Mouse (Mus musculus) adipocyte (in vitro differentiated cells): ENCODE data around the gene Cracr2b.
A peak's percentile ranks its signal among the peaks of the same experiment; 100 is the strongest.

Experiments
- DNase-seq: peaks from one replicate; pipeline ENCODE4 v3.0.0-alpha.2; 2016; ENCODE audit warnings: low spot score

Cracr2b gene

DNA sequence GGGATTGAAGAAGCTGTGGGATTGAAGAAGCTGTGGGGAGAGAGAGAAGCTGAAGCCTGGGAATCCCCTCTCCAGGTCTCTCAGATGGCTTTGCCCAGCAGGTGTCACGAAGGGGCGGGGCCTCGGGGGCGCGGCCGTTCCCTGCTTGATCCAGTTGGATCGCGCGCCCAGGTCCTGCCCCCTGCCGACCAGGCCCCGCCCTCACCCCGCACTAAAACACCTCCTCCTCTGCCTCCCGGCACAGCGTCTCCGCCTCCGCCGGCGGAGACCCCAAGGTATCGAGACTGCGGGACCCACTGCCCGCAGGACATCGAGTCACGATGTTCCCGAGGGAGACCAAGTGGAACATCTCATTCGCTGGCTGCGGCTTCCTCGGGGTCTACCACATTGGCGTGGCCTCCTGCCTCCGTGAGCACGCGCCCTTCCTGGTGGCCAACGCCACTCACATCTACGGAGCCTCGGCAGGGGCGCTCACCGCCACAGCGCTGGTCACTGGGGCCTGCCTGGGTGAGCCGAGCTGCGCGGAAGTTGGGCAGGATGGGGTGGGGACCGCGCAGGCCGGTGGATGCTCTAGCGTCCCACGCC is 5.8 kb upstream of the Cracr2b start, which contains the start of gene Pnpla2:
TSS of gene Pnpla2 (plus strand) at position 232 of the 585 bp plus-strand sequence.
- peak; percentile 90 for DNase-seq

DNA sequence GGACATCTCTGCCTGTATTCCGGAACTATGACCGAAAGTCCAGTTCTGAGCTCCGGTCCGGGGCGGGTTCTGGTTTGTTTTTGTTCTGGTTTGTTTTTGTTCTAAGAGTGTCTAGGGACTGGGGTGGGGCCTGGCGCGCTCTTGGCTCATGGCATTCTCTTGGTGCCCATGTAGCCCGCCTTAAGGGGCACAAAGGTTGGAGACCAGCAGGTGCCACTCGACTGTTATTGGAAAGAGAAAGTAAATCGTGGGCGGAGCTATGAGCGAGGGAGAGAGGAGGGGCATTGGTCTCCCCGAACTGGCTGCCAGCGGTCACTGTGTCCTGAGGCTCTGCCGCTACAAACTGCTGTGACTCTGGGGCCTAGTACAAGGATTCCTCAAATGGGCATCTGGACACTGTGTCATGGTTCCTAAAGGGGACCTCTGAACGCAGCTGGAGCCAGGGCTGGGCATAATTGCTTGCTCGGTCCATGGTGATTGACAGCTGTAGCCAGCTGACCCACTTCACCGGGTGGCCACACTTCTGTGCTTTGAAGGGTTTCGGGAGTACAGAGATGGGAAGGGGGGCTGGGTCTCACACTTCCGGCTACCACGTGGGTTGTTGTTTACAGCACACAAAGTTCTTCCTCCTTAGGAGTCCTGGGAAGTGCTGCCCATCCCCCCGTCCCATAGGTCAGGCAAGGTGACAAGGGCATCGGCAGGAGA is 5.1 kb upstream of the Cracr2b start:
- DNase-seq, result peak; percentile 90

DNA sequence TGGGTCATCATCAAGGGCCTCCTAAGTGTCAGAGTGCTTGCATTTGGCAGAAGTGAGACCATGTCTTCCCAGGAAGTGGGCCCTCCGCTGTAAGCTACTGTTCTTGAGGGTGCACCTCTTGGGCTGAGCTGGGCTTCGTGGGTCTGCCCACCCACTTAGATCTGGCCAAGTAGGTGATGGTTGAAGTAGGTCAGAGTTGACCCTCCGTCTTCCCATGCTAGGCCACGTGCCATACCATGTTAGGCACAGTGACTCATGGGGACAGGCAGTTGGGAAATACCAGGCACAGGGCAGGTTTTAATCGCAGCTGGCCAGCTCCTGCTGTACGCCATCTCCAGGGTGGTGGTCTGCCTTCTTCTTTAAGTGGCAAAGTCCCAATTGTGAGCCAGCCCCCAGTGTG is 4.2 kb upstream of the Cracr2b start:
- peak; percentile 85 for DNase-seq

DNA sequence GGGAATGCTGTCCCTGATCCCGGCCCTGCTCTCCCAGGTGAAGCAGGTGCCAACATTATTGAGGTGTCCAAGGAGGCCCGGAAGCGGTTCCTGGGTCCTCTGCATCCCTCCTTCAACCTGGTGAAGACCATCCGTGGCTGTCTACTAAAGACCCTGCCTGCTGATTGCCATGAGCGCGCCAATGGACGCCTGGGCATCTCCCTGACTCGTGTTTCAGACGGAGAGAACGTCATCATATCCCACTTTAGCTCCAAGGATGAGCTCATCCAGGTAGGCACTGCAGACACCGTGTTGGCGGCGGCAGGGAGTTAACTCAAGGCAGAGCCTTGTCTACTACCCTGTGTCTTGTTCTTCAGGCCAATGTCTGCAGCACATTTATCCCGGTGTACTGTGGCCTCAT is 3.7 kb upstream of the Cracr2b start:
- DNase-seq, result peak; percentile 41

DNA sequence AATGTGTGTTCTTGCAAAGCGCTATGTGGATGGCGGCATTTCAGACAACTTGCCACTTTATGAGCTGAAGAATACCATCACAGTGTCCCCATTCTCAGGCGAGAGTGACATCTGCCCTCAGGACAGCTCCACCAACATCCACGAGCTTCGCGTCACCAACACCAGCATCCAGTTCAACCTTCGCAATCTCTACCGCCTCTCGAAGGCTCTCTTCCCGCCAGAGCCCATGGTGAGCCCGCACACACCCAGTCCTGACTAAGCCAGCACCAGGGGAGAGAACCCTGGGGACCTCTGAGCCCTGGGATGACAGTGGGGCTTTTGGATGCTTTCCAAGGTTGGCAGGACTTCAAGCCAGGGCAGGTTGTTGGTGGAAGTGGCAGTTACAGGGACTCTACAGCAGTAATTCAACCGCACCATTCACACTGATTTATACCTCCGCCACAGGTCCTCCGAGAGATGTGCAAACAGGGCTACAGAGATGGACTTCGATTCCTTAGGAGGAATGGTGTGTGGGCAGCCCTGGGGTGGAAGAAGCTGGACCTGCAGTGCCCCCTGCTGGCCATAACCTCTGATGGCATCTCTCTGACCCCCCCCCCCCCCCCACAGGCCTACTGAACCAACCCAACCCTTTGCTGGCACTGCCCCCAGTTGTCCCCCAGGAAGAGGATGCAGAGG is 2.8 kb upstream of the Cracr2b start:
- DNase-seq, result peak; percentile 66

DNA sequence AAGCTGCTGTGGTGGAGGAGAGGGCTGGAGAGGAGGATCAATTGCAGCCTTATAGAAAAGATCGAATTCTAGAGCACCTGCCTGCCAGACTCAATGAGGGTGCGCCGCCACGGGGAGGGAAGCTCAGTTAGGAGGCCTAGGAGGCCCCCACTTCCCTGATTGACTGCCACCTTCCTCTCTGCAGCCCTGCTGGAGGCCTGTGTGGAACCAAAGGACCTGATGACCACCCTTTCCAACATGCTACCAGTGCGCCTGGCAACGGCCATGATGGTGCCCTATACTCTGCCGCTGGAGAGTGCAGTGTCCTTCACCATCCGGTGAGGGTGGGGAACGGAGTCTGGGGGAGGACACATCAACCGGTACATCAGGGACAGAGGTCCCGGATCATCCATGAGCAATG is 2.2 kb upstream of the Cracr2b start:
- DNase-seq, result no peak

DNA sequence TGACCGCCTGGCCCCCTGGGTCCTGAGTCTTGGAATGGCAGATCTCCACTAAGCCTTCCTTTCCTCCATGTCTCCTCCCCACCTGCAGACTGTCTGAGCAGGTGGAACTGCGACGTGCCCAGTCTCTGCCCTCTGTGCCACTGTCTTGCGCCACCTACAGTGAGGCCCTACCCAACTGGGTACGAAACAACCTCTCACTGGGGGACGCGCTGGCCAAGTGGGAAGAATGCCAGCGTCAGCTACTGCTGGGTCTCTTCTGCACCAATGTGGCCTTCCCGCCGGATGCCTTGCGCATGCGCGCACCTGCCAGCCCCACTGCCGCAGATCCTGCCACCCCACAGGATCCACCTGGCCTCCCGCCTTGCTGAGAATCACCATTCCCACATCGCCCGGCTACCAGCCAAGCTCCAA is 1.6 kb upstream of the Cracr2b start:
- DNase-seq, result peak; percentile 37

DNA sequence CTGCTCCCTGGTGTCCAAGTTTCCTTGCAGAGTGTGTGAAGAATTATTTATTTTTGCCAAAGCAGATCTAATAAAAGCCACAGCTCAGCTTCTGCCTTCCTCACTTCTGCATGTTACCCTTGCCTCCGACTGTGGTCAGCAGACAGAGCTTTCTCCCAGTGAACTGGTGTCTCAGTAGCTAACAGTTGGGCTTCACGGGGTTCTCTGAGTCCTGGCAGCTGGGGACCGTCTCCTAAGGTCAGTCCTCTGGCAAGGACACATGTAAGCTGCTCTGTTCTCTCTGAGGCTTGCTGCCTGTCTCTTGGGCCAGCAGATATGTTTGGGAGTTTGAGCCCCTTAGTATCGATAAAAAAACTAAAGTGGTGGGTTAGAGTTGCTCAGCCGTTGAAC is 898 bp upstream of the Cracr2b start:
- DNase-seq, result no peak

DNA sequence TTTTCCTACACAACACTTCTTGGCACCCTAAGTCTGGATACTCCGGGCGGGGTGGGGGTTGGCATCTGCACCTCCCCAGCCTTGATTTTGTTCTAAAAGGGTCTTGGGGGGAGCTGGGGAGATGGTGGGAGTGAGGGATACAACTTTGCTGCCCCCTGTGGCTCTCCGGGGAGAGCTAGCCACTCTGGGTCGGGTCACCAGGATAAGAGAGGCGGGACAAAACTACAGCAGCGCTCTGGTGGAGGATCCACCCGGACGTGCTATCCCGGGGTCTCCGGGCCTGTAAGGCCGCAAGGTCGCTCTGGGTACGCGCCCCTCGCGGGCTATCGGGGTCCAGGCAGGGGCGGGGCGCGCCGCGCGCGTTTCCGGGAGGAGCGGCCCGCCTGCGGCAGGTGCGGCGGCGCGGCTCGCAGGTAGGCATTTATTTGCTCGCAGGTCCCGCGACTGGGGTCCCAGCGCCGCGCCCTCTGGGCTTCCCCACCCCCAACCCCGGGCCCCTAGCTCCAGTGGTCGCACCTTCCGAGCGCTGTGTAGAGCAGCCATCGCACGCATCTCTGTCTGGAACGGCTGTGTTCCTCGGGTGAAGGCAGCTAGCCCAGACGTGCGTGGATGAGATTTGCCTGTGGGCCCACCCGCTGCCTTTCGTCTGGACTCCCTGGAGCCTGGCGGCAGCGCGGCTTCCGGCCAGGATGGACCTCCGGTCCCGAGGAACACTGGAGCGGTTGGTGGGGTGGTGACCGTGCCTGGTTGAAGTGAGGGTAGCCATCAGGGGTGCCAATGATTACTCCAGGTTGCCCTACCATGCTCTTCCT is 833 bp downstream of the Cracr2b start:
- DNase-seq, result peak; percentile 51

DNA sequence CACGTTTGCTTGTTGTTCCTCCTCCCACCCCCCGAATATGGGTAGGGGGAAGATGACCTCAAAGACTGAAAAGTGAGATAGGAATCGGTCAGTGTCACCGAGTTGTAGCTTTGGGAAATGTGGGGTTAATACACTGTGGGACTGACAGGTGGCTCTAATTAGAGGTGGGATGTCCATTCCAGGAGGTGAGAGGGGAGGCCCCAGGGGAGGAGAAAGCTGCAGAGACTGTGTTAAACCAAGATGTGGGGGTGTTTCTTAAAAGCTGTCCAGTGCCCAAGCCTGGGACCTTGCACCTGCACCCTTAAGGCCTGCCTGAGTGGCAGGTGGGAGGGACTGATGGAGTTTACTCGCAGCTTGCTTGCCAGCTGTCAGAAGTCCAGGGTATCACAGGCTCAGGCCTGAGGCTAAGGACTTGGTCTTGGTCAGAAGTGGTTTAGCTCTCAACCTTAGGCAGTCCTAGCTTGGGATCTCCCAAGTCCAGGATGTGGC is 1.5 kb downstream of the Cracr2b start:
- peak; percentile 78 for DNase-seq

DNA sequence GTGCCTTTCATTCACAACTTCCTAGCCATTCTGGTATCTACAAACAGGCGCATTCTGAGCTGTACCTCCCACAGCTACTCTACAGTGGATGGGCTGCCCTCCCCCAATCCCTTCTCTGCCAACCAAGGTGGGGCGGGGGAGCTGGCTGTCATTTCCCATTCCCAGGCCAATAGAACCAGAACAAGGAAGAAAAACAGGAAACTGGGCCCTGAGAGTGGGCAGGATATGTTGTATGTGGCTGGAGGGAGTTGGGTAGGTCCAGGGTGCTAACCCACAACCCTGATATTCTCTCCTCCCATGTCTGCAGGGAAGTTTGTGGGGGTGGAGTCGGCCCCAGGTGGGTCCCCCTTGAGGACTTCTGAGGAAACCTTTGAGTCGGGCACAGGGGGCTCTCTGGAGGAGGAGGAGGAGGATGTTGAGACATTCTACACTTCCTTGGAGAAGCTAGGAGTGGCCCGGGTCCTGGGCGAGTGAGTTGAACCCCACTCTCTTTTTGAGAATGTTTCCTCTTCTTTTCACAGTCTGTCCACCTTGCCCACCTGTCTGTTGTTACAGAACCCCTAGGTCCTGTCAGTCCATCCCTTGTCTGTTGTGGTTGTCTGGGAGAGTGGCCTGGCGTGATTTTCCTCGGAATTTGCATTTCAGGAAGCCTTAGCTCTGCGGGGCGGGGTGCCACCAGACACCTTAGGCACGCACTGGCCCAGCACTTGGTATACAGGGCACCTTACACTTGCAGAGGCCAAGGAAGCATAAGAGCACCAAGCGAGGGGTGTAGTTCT is 3.1 kb downstream of the Cracr2b start:
- no peak for DNase-seq

DNA sequence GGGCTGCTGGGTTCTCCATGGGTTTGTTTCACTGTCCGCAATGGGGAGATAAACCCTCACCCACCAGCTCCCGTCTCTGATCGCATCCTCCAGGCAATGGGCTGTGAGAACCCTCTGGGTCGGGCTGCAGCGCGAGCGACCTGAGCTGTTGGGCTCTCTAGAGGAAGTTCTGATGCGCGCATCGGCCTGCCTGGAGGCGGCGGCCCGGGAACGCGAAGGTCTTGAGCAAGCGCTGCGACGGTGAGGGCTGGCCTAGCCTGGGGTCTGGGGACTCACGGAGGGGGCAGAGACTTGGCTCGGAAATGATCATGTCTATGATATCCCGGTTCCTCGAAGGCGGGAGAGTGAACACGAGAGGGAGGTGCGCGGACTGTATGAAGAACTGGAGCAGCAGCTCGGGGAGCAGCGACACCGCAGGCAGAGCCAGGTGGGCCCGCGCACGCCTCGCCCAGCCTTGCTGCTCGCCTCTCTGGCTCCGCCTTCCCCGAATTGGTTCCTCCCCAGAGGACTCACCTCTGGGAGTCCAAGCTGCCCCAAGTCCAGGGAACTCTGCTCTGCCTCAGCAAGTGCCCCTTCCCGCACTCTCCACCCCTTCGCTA is 3.8 kb downstream of the Cracr2b start:
- no peak for DNase-seq

DNA sequence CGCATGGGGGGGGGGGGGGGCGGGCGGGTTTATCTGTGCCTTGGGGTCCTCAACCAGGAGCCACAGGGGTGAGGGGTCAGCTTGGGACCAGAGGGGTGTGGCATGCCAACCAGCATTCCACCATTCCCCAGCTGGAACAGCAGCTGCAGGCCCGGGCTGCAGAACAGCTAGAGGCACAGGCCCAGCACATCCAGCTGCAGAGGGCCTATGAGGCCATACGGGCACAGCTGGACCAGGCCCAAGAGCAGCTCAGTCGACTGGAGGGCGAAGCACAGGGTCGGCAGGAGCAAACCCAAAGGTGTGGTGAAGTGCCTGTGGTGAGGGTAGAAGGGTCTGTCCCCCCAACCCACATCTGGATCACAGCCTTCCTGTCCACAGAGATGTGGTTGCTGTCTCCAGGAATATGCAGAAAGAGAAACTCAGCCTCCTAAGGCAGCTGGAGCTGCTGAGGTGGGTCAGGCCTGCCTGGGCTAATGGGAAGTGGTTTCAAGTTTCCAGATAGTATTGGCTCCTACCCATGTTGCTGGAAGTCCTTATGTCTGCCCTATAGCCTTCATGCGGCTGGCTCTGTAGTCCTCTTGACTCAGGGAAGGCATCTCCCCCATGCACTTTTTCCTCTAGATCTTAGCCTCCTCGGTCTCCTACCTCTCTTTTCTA is 4.6 kb downstream of the Cracr2b start:
- peak; percentile 56 for DNase-seq

DNA sequence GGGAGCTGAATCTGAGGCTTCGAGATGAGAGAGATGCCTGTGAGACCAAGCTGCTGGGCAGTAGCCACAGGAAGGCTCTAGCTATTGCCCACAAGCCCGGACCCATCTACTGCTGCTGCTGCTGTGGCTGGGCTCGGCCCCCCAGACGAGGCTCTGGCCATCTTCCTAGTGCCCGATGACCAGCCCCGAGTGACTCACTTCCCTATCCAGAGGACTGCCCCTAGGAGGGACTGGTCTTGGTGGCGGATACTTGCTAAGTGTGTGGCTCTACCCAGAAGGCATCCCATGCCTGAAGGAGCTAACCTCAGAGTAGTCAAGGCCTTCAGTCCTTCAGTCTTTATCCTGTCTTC is 5.1 kb downstream of the Cracr2b start:
- peak; percentile 63 for DNase-seq

DNA sequence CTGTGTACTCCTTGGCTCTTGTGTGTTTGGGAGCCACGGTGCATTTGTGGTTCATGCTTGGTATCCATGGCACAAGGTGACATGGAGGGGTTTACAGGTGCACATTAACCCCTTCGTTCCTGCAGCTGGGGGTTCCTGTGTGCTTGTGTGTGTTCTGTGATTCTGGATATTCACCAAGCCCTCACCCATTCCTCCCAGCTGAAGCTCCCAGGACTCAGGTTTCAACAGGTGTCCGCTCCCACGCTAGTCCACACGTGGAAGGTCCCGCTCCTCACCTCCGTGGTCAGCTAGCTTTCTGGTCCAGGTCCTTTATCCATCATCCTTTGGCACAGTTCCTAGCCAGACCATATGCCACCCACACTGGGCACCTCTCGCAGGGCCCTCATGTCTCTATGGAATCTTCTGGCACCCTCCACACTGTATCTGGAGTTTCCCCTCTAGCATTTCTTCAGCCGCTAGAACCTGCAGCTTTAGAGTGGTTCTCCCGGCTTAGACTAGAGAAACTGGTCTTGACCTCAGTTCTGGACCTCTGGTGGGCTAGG is 5.8 kb downstream of the Cracr2b start:
- DNase-seq, result no peak

DNA sequence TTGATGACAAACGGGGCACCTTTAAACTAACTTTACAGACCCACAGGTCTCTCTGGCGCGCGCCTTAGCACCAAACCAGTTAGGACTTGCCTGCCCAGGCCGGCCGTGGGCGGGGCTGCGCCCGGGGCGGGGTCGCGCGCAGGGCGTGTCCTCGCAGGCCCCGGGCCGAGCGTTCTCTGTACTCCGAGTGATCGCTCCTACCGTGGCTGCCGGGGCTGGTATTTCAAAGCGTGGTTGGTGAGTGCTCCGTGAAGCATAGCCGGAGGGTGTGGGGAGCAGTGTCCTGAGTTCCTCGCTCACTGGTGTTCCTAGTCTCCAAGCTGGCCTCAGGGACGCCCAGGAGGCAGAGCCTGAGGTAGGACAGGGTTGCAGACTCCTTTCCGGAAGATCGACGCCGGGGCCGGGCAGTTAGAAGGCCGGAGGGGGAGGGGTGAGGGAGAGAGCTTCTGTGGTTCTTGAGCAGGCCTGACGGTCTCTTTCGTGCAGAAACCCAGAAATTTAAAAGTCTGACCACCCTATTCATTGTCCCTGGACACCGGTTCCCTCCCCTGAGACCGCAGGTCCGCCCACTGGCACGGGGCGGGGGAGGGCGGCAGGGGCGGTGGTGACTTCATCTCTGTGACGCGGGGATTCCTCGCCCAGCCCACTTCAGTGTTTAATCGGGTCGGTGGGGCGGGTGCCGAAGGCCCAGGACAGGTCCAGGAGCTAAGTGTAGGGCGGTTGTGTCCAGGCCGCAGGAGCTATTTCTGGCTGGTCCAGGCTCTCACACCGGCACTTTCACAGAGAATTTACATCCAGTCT is 6.5 kb downstream of the Cracr2b start, which contains the start of gene Cd151:
TSS of gene Cd151 (plus strand) at position 163 of the 801 bp plus-strand sequence.
- DNase-seq, result peak; percentile 86

DNA sequence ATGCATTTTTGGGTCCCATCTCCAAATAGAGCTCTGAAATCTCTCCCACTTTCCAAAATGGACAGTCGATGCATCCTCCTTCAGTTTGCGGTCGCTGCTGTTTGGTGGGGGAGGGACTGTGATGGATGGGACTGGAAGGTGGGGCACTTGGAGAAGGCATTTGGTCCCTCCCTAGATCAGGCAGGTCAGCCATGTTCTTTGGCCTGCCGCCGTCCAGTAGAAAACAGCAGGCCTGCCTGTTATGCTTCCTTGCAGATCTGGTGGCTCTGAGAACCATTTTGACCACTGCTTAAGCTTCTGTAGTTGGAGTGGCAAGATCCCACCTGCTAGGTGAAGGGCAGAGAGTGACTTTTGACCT is 7.2 kb downstream of the Cracr2b start:
- peak; percentile 63 for DNase-seq

DNA sequence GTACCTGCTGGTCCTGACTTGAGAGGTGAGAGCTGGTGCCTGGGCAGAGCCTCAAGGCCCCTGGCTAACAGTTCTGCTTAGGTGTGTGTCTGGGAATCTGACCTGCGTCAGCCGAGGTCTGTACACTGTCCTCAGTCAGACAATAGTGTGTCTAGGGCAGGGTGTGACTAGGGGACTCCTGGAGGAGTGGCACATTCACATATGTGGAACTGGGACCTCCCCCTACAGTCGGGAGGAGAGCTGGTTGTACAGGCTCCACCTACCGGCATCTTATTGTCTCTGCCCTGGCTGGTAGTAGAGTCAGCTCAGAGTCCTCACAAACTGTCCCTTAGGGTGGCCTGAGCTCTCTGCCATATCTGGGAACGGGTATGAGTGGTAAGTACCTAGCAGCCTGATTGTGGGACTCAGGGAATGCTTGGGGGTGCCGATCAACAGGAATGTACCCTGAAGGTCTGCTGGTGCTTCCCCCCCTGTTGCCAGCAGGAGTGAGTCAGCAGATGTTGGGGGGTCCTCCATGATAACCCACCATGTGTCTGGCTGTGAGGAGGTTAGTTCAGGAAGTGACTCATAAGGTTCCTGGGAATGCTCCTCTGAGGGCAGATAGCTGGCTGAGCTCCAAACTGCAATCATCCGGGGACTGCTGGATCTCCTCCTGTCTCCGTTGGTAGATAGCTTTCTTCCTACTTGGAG is 7.8 kb downstream of the Cracr2b start:
- DNase-seq, result peak; percentile 85

DNA sequence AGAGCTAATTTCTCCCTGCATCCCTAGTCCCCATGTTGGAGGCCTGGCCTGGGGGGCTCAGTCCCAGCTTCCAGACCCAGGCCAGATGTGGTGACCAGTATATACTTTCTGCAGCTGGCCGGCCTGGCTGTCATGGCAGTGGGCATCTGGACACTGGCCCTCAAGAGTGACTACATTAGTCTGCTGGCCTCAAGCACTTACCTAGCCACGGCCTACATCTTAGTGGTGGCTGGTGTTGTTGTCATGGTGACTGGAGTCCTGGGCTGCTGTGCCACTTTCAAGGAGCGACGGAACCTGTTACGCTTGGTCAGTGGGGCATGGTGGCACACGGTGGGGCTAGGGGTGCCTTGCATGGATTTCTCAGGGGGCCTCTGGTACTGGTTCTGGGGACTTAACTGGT is 8.5 kb downstream of the Cracr2b start:
- DNase-seq, result no peak
